Mouse (Mus musculus) liver, postnatal 0 days (tissue): ENCODE data around the gene Chrne.

Experiments
- CTCF ChIP-seq: sonication (generic); IDR thresholded peaks from 2 replicates; pipeline ENCODE4 v1.5.1; 2016; ENCODE audit warnings: antibody characterized with exemption, low read depth
- EP300 ChIP-seq: IDR thresholded peaks from 2 replicates; pipeline ENCODE4 v1.6.1; 2016; ENCODE audit warnings: antibody characterized with exemption, low read depth, mild to moderate bottlenecking

GRCm38 (mm10) chr11:70658521-70658920 lies 39.5 kb upstream of the Chrne start:
- TF ChIP-seq CTCF (no peak), EP300 (no peak)
